Mouse (Mus musculus) embryo, embryonic 11.5 days (tissue): ENCODE results near the gene F12.

Source experiments
- DNase-seq: peaks from one replicate; pipeline ENCODE4 v3.0.0-alpha.2; 2012; ENCODE audit warnings: low read depth, low spot score

Gene F12

GRCm38 (mm10) chr13:55371740-55372139 is 54.9 kb downstream of the F12 start:
- DNase-seq = no peak

GRCm38 (mm10) chr13:55371007-55371681 is 55.4 kb downstream of the F12 start:
- DNase-seq = no peak

DNA sequence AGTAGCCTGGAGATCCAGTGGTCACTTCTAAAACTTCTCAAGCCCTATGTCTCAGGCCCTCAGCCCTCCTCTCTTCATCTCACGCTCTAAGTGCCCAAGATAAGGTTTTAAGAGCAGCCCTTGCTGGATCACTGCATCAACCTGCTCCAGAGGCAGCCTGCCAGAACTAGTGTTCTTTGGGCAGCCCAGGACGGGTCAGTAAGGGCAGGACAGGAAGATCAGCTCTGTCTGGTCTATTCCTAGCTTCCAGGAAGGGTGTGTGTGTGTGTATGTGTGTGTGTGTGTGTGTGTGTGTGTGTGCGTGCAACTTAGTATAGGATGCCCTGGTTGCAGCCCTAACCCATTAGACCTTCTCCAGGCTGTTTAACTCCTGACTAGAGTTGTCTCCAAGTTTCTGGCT is 56.4 kb downstream of the F12 start:
- DNase-seq = no peak

GRCm38 (mm10) chr13:55369531-55370114 is 57.0 kb downstream of the F12 start, which contains the start of gene Rgs14:
TSS of gene Rgs14 (plus strand) at chr13:55369732.
- DNase-seq = no peak

- no peak for DNase-seq
These were observed 58.2 kb downstream of the F12 start for GRCm38 (mm10) chr13:55368401-55368800.
